Mouse (Mus musculus): Measurements from ENCODE around the gene Nxf1. TPM values are rescaled to one million over a fixed set of nuclear protein-coding genes. Genes with fewer than 3 reads are reported as not detected.

The Nxf1 gene
- total and polyA plus RNA-seq, 3 experiments: 122 to 296 (median 231) TPM

DNA sequence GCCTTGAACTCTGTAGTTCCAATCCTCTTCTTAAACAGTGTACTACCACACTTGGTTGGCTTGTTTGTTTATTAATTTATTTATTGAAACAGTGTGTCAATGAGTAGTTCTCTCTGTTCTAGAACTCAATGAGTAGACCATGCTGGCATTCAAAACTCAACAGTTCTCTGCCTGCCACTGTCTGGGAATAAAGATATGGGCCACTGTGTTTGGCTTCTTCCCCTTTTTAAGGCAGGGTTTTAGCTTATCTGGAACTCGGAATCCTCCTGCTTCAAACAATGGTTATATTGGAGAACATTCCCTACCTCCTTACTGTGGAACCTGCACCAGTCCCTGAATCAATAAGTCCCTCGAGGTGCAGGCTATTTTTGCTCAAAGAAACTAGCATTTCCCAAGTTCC, 2.0 kb downstream of the Nxf1 start:
- peak; percentile 91 for DNase-seq (ENCODE audit: low read depth, low spot score)
- TF ChIP-seq SIN3A (IDR thresholded peaks at IDR 0.05; ENCODE audit: low read length): peak; percentile 91
- TF ChIP-seq MEF2A (IDR thresholded peaks at IDR 0.05; ENCODE audit: extremely low read depth, insufficient replicate concordance, low read depth, low read length, poor library complexity, severe bottlenecking): no peak
- no peak for TF ChIP-seq ZMIZ1 (IDR thresholded peaks at IDR 0.05; ENCODE audit: low read depth, low read length)
- no peak for TF ChIP-seq ZC3H11A (IDR thresholded peaks at IDR 0.05; ENCODE audit: low read depth, low read length)
- no peak for TF ChIP-seq ZNF384 (IDR thresholded peaks at IDR 0.05; ENCODE audit: low read depth, low read length)
- peak; percentile 79 for TF ChIP-seq ETS1 (IDR thresholded peaks at IDR 0.05; ENCODE audit: low read depth, low read length)
- peak in 1 of 2 experiments; percentile 47; a peak in 1 of 4 replicates for TF ChIP-seq POLR2A (IDR thresholded peaks at IDR 0.05; ENCODE audit: control insufficient read depth in 1 of 2, insufficient read depth in 1 of 2, low read depth in 1 of 2, low read length in 2 of 2, poor library complexity in 1 of 2)
- no peak for TF ChIP-seq MAZ (IDR thresholded peaks at IDR 0.05; ENCODE audit: low read depth, low read length)
- no peak for TF ChIP-seq E2F4 (IDR thresholded peaks at IDR 0.05; ENCODE audit: borderline replicate concordance, low read depth, low read length)
- TF ChIP-seq GATA1 (IDR thresholded peaks at IDR 0.05; ENCODE audit: low read depth, low read length): peak; percentile 90
- TF ChIP-seq USF2 (IDR thresholded peaks at IDR 0.05; ENCODE audit: borderline replicate concordance in 1 of 2, insufficient read depth in 1 of 2, low read depth in 1 of 2, low read length in 2 of 2): no peak
- no peak for TF ChIP-seq MYB (IDR thresholded peaks at IDR 0.05; ENCODE audit: low read depth, low read length)
- TF ChIP-seq POLR2AphosphoS5 (IDR thresholded peaks at IDR 0.05; ENCODE audit: borderline replicate concordance, low read depth, low read length): no peak
- TF ChIP-seq CHD2 (IDR thresholded peaks at IDR 0.05; ENCODE audit: low read length): no peak
- no peak for TF ChIP-seq NELFE (IDR thresholded peaks at IDR 0.05; ENCODE audit: low read depth, low read length)
- TF ChIP-seq GABPA (IDR thresholded peaks at IDR 0.05; ENCODE audit: low read depth, low read length): no peak
- TF ChIP-seq RAD21 (IDR thresholded peaks at IDR 0.05; ENCODE audit: low read depth, low read length): no peak
- no peak for TF ChIP-seq ELF1 (IDR thresholded peaks at IDR 0.05; ENCODE audit: low read depth, low read length)
- TF ChIP-seq TCF12 (IDR thresholded peaks at IDR 0.05; ENCODE audit: low read depth, low read length): peak; percentile 84
- TF ChIP-seq CHD1 (IDR thresholded peaks at IDR 0.05; ENCODE audit: low read depth, low read length): no peak
- TF ChIP-seq NRF1 (IDR thresholded peaks at IDR 0.05; ENCODE audit: insufficient read depth, low read depth, low read length, poor library complexity, severe bottlenecking): no peak
- peak; percentile 73 for TF ChIP-seq TBP (IDR thresholded peaks at IDR 0.05; ENCODE audit: low read depth, low read length)
- TF ChIP-seq MYC (IDR thresholded peaks at IDR 0.05; ENCODE audit: low read depth, low read length): 0 out of 2 replicates have a peak, but pooled peaks have one; percentile 49
- TF ChIP-seq HCFC1 (IDR thresholded peaks at IDR 0.05; ENCODE audit: low read depth, low read length): no peak
- TF ChIP-seq SMC3 (IDR thresholded peaks at IDR 0.05; ENCODE audit: low read depth, low read length): no peak
- peak; percentile 34; the same call in 1 of the 2 replicates for TF ChIP-seq RCOR1 (IDR thresholded peaks at IDR 0.05; ENCODE audit: low read depth, low read length)
- TF ChIP-seq MAFK (IDR thresholded peaks at IDR 0.05; ENCODE audit: borderline replicate concordance, low read depth, low read length): no peak
- peak; percentile 85 to 92 for TF ChIP-seq EP300 (IDR thresholded peaks at IDR 0.05; ENCODE audit: low read depth in 1 of 2, low read length in 2 of 2)
- no peak for TF ChIP-seq UBTF (IDR thresholded peaks at IDR 0.05; ENCODE audit: borderline replicate concordance, insufficient read depth, low read depth, low read length)
- no peak for TF ChIP-seq KAT2A (conservative IDR thresholded peaks at IDR 0.05; ENCODE audit: low read depth, low read length)
- TF ChIP-seq CTCF (IDR thresholded peaks at IDR 0.05 in 2 of 3, conservative IDR thresholded peaks at IDR 0.05 in 1 of 3; ENCODE audit: control insufficient read depth in 1 of 3, insufficient read depth in 1 of 3, low read depth in 2 of 3, low read length in 3 of 3, poor library complexity in 1 of 3, severe bottlenecking in 1 of 3): no peak
- peak; percentile 91 for TF ChIP-seq MXI1 (IDR thresholded peaks at IDR 0.05; ENCODE audit: low read depth, low read length)
- no peak for TF ChIP-seq ZKSCAN1 (IDR thresholded peaks at IDR 0.05; ENCODE audit: low read depth, low read length)
- no peak for TF ChIP-seq USF1 (IDR thresholded peaks at IDR 0.05; ENCODE audit: low read depth, low read length)
- TF ChIP-seq POLR2AphosphoS2 (IDR thresholded peaks at IDR 0.05; ENCODE audit: low read length): no peak
- no peak for TF ChIP-seq MAX (IDR thresholded peaks at IDR 0.05; ENCODE audit: low read length)
- no peak for TF ChIP-seq BHLHE40 (IDR thresholded peaks at IDR 0.05; ENCODE audit: borderline replicate concordance, low read depth, low read length)
- peak; percentile 93 for TF ChIP-seq TAL1 (IDR thresholded peaks at IDR 0.05; ENCODE audit: low read length)

More for the DNA sequence above, 2.0 kb downstream of the Nxf1 start:
- Histone ChIP-seq H3K4me3 (ENCODE audit: control insufficient read depth in 1 of 2, insufficient read depth in 1 of 2, low read depth in 2 of 2, low read length in 2 of 2) (peak overlapping the region; percentile 60 to 87), H3K4me1 (ENCODE audit: control insufficient read depth in 1 of 2, insufficient read depth in 2 of 2, low read length in 2 of 2) (peaks cover 7 to 22% of the 10 kb centered on the region in 2 experiments; a peak in 3 of 4 replicates), H3K79me2 (ENCODE audit: control insufficient read depth, insufficient read depth, low read length, poor library complexity) (peaks cover 66% of the 10 kb centered on the region), H3K9ac (ENCODE audit: control insufficient read depth, low read depth, low read length, poor library complexity, severe bottlenecking) (peak overlapping the region; percentile 91), H3K36me3 (ENCODE audit: control insufficient read depth in 1 of 2, insufficient read depth in 2 of 2, low read length in 2 of 2) (peaks cover 17 to 26% of the 10 kb centered on the region in 2 experiments), H3K27me3 (ENCODE audit: control insufficient read depth in 1 of 2, insufficient read depth in 2 of 2, low read length in 2 of 2) (no peaks in the 10 kb centered on the region), H3K9me3 (replicated peaks; ENCODE audit: insufficient read depth, low read length) (no peaks in the 10 kb centered on the region), H3K27ac (ENCODE audit: control insufficient read depth, low read depth, low read length) (peak overlapping the region; percentile 90)

Measured in MEL (cell line).